Mouse (Mus musculus): ENCODE results near the gene Tekt1.

DNA sequence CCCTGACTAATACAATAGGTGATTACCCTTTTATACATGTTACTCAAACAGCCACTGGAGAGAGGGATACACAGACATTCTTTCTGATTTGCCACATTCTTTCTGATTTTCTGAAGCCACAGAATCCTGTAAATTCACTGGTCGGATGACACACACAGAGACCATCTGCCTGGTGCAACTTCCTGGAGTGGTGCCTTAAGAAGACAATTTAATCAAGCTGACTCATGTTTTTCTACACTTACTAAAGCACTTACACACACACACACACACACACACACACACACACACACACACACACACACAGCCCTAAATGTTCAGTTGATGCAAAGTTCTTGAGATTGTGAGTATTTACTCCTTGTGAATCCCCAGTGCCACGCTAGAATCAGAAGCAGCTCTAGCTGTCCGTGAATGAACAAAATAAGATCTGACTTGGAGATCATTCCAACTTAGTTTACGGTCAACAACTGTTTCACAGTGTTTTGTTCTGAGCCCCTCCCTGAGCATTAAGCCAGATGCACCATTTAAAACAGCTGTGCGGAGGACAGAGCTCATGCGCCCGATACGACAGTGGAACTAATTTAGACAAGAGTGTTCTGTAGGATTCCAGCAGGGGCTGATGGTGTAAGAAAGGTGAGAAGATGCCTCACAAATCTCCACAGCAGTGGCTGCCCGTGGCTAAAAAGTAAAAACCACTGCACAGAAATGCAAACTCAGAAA lies 29.1 kb downstream of the Tekt1 start:
- TF ChIP-seq CTCF (IDR thresholded peaks at IDR 0.05; ENCODE audit: low read depth, low read length) (no peak), TAL1 (conservative IDR thresholded peaks at IDR 0.05; ENCODE audit: low read depth, low read length) (no peak), POLR2AphosphoS5 (IDR thresholded peaks at IDR 0.05; ENCODE audit: insufficient replicate concordance, low read depth, low read length) (no peak)

Measured in G1E (cell line).